Mouse (Mus musculus) G1E (cell line): Measurements from ENCODE around the gene Grn. TPM values are rescaled to one million over a fixed set of nuclear protein-coding genes. Genes with fewer than 3 reads are reported as not detected.

Experiments
- ATAC-seq: 2 replicates; pipeline ENCODE4 v1.8.0; 2016; ENCODE audit warnings: mild to moderate bottlenecking; ENCODE audit not compliant: insufficient number of reproducible peaks, poor library complexity, low FRiP score, severe bottlenecking; ENCODE audit errors: extremely low read depth
- DNase-seq: peaks from one replicate; pipeline ENCODE4 v3.0.0; 2012; ENCODE audit warnings: low spot score
- H3K27me3 ChIP-seq: 2 replicates; pipeline ENCODE4 v1.6.1; 2012; ENCODE audit warnings: mild to moderate bottlenecking, low read length, inconsistent platforms; ENCODE audit not compliant: insufficient read depth
- H3K36me3 ChIP-seq: replicated peaks from 2 replicates; pipeline ENCODE3; 2012; ENCODE audit warnings: mild to moderate bottlenecking, inconsistent platforms
- H3K4me1 ChIP-seq: 2 replicates; pipeline ENCODE4 v1.6.1; 2012; ENCODE audit warnings: low read depth, low read length, inconsistent platforms, mixed read lengths; ENCODE audit not compliant: insufficient read depth
- H3K4me3 ChIP-seq: 2 replicates; pipeline ENCODE4 v1.5.1; 2012; ENCODE audit warnings: low read depth, mild to moderate bottlenecking, inconsistent platforms, low read length, moderate library complexity, mixed read lengths
- H3K9me3 ChIP-seq: replicated peaks from 2 replicates; pipeline ENCODE4 v1.6.1; 2012; ENCODE audit warnings: inconsistent platforms
- CTCF ChIP-seq: IDR thresholded peaks from 2 replicates; pipeline ENCODE4 v1.5.1; 2012; ENCODE audit warnings: low read depth, low read length, inconsistent platforms, mixed read lengths
- GATA1 ChIP-seq: IDR thresholded peaks from 2 replicates; pipeline ENCODE4 v1.6.1; 2012; ENCODE audit warnings: borderline replicate concordance, low read length, inconsistent platforms, mixed read lengths
- GATA2 ChIP-seq: IDR thresholded peaks from 2 replicates; pipeline ENCODE4 v1.6.1; 2012; ENCODE audit warnings: low read depth, low read length, inconsistent platforms, borderline replicate concordance
- POLR2AphosphoS5 ChIP-seq: IDR thresholded peaks from 2 replicates; pipeline ENCODE4 v1.6.1; 2012; ENCODE audit warnings: low read depth, low read length, inconsistent platforms; ENCODE audit not compliant: insufficient replicate concordance
- TAL1 ChIP-seq: conservative IDR thresholded peaks from 2 replicates; pipeline ENCODE4 v1.6.1; 2012; ENCODE audit warnings: low read depth, low read length, inconsistent platforms, mixed read lengths
- polyA plus RNA-seq: library from polyadenylated mRNA; stranded (reverse); fragments of >175 nt; gene quantifications from 2 replicates; pipeline ENCODE4 v1.2.3, GENCODE M21; 2012
- total RNA-seq, 2 experiments: library from RNA; stranded (forward) in 1 of 2; stranded (reverse) in 1 of 2; fragments of 200-1000 nt in 1 of 2; fragments of >200 nt in 1 of 2; fragmentation: Nextera tagmentation in 1 of 2; gene quantifications; 2 replicates each; pipeline ENCODE4 v1.2.3; 2014 to 2017

Gene Grn
- total and polyA plus RNA-seq, 3 experiments = 21.1 to 65.8 (median 46.0) TPM

DNA sequence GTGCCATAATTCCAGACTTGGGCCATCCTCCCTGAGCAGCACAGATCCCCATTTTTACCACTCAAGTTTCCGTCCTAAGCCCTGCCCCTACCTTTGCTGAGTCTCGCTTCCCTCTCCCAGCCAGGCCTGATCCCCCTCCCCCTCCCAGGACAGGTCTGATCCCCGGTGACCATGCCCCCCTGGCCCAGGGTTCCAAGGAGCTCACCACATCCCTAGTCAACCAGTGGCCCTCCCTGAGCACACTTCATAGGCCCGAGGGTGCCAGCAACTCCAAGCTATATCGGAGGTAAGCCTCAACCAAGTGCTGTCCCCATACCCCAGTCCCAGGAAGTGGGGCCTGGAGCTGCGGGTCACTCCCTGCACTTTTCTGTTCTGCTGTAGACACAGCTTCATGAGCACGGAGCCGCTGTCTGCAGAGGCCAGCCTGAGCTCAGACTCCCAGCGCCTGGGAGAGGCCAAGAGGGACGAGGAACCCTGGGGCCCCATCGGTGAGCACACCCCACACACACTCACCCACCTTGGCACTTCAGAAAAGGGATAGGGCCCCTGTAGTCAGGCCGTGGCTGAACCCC lies 29.5 kb upstream of the Grn start:
- peaks cover 42% of the 10 kb centered on the region for H3K36me3 ChIP-seq
- DNase-seq (no peak), ATAC-seq (no peak)
- H3K9me3 ChIP-seq = no peaks in the 10 kb centered on the region
- no peak overlapping the region for H3K4me3 ChIP-seq
- peaks cover 14% of the 10 kb centered on the region for H3K4me1 ChIP-seq
- H3K27me3 ChIP-seq = peaks cover 46% of the 10 kb centered on the region
- TF ChIP-seq GATA1 = no peak
- no peak for TF ChIP-seq CTCF
- no peak for TF ChIP-seq POLR2AphosphoS5
- TF ChIP-seq TAL1 = no peak

DNA sequence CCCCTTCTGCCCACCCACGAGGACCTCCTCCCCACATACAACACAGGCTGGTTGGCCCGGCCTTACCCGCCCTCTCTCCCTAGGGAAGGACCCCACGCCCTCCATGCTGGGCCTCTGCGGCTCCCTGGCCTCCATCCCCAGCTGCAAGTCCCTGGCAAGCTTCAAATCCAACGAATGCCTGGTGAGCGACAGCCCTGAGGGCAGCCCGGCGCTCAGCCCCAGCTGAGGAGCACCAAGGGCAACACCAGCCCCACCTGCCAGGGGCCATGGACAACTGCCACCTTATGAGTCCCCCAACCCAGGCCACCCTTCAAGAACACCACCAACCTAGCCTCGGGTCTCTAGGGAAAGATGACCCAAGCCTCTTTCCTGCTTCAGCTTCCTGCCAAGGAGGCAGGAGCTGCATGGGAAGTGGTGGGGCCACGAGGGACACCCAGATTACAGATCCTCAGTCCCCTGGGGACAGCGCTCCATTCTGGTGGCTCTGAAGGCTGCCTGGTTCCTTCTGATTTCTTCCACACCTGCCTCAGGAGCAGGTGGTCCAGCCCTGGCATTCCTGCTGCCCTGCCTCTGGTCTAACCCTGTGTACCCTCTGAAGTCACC lies 28.1 kb upstream of the Grn start:
- H3K4me1 ChIP-seq = peaks cover 28% of the 10 kb centered on the region
- no peaks in the 10 kb centered on the region for H3K9me3 ChIP-seq
- TF ChIP-seq GATA1 (no peak), POLR2AphosphoS5 (no peak), CTCF (no peak), TAL1 (no peak), GATA2 (no peak)
- H3K27me3 ChIP-seq = peaks cover 32% of the 10 kb centered on the region
- peaks cover 49% of the 10 kb centered on the region for H3K36me3 ChIP-seq
- H3K4me3 ChIP-seq = no peak overlapping the region
- DNase-seq = no peak
- no peak for ATAC-seq

DNA sequence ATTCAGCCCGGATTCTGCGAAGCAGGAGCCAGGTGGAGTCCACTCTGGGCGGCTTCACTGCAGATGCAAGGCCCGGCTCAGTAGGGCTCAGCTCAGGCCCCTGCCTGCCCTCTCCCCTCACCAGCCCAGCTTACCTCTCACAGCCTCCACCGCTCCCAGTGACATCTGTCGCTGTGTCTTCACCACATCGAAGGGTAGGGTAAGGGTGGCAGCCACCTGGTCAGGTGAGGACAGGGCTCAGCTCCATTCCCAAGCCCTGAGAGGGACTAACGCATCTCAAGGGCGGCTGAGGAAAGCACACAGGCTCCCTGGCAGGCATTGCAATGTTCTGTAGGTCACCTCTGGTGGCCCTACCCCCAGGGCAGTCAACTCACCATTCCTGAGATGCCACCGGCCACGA lies 26.5 kb upstream of the Grn start:
- ATAC-seq (no peak), DNase-seq (no peak)
- peaks cover 49% of the 10 kb centered on the region for H3K36me3 ChIP-seq
- H3K9me3 ChIP-seq = no peaks in the 10 kb centered on the region
- peaks cover 18% of the 10 kb centered on the region for H3K27me3 ChIP-seq
- TF ChIP-seq GATA2 = no peak
- TF ChIP-seq CTCF = no peak
- no peak for TF ChIP-seq POLR2AphosphoS5
- no peak for TF ChIP-seq TAL1
- TF ChIP-seq GATA1 = no peak
- peaks cover 36% of the 10 kb centered on the region for H3K4me1 ChIP-seq
- H3K4me3 ChIP-seq = no peak overlapping the region

DNA sequence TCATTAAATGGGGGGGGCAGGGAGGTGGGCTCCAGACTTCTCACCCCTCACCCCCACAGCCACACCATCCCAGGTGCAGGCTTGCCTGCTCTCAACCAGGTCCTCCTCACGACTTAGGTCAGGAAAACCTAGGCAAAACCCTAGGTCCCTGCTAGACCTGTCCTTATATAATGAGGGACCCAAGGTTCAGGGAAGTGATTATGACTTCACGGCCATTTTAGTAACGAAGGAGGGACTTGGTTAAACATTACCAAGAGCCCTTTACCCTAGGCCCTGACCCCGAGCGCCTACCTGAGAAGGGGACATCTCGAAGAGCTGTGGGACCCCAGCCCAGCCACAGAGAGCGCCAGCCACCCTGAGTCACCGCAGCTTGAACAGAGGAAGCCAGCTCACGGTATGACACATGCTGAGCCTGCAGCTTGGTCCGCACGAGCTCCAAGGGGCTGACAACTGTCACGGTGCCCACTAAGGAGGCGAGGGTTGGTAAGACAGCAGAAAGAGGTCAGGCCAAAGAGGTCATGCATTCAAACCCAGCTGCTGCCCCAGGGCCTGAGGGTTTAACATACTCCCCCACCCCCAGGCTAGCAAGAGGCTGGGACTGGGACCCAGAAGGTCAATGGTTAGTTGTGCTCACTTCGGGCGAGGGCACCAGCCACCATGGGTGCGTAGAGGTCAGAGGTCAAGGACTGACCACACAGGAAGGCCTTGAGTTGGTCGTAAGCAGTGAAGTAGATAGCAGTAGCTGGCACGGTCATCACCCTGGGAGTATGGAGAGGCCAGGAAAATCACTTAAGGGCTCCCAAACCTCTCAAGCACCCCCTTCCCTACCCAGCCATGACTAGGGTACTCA lies 25.7 kb upstream of the Grn start:
- H3K36me3 ChIP-seq = peaks cover 49% of the 10 kb centered on the region
- DNase-seq = no peak
- H3K4me1 ChIP-seq = peaks cover 43% of the 10 kb centered on the region
- H3K27me3 ChIP-seq = peaks cover 13% of the 10 kb centered on the region
- H3K9me3 ChIP-seq = no peaks in the 10 kb centered on the region
- no peak overlapping the region for H3K4me3 ChIP-seq
- no peak for ATAC-seq
- TF ChIP-seq CTCF (no peak), POLR2AphosphoS5 (no peak), TAL1 (no peak), GATA1 (no peak), GATA2 (no peak)

DNA sequence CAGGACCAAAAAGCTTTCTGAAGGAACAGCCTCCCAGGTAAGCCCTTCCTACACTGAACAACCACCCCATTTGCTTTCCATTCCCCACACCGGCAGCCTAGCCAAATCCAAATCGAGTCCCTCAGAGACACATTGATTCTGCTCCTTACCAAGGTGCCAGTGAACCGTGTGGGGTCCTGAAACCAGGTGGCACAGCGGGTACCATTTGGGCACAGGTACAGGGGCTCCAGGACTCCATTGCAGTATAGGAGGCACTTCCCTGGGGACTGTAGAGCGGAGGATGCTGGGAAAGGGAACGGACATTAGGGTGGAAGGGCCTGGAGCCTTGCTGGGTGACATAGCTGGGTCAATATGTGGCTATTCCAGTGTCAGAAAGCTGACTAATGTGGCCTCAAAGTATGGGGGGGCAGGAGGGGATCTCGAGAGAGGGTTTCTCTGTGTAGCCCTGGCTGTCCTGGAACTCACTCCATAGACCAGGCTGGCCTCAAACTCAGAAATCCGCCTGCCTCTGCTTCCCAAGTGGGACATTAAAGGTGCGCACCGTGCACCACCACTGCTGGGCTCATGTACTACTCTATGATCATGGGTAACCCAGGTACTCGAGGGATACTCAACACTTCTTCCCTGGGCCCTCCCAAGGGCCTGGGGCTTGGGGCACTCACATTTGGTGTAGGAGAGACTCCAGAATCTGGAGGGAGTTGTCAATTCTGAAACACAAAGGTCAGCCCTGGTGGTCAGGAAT lies 24.4 kb upstream of the Grn start:
- ATAC-seq (no peak), DNase-seq (no peak)
- Histone ChIP-seq H3K36me3 (peaks cover 49% of the 10 kb centered on the region), H3K27me3 (peaks cover under 1% of the 10 kb centered on the region; the same call in 1 of the 2 replicates), H3K4me3 (peak overlapping the region; percentile 84; the same call in 1 of the 2 replicates), H3K9me3 (no peaks in the 10 kb centered on the region), H3K4me1 (peaks cover 48% of the 10 kb centered on the region)
- TF ChIP-seq GATA2 (no peak), CTCF (no peak), TAL1 (no peak), GATA1 (no peak), POLR2AphosphoS5 (no peak)
